Mouse (Mus musculus): ENCODE measurements around the gene Vps11.

GRCm38 (mm10) chr9:44357207-44357606, 4.3 kb downstream of the Vps11 start:
- TF ChIP-seq CTCF (IDR thresholded peaks at IDR 0.05; ENCODE audit: control insufficient read depth, insufficient read depth, insufficient replicate concordance, low read depth, low read length) (no peak), POLR2A (IDR thresholded peaks at IDR 0.05; ENCODE audit: control insufficient read depth, low read depth, low read length) (no peak)

All from testis, adult 2 months (tissue).